Mouse (Mus musculus): ENCODE data around the gene Srcin1.

Srcin1 gene

DNA sequence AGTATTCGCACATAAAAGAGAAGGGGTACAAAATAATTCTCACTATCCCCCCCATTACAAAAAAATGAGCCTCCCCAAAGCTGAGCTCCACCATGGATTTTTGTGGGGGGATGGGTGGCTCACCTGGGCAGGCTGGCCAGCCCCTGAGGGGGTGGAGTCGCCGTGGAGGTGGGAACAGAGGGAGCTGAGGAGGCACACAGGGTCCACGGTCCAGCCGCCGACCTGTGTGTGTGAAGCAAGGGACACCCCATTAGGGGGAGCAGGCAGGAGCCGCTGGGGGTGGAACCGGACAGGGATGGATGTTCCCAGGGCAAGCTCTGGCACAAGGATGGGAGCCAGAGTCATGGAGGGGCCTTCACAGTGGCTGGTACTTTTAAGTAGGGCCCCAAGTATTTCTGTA is 27.2 kb downstream of the Srcin1 start:
- DNase-seq, result no peak

DNA sequence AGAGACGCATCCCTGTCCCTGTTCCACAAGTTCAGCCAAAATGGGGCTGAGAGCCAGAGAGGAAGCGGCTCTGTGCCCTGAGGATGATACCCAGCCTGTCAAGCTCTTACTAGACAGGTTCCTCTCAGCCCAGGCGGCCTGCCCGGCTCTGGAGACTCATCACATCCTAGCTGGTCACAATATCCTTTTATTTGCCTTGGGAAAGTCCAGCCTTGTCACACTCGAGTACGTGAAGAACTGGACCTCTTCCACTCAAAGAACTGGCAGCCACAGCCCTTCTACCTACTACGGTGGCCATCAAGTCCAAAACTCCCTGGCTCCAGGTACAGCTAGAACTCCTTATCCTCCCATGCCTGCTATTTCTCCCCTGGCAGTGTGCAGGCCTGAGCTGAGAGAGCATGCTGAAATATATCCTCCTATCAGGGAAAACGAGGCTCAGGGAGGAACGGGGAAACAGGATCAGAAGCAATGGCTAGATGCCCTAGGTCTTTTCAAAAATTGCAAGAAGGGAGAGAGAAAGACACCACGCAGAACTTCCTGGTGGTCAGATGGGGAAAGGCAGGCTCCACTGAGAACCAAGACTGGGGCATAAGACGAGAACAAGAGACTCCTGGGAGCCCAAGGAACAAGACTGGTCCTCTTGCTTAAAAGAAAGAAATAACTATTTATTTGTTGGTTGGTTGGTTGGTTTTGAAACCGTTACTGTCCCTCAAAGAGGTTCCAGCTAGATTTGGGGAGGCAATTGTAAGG is 27.9 kb downstream of the Srcin1 start:
- peak; percentile 70 to 71 for DNase-seq

DNA sequence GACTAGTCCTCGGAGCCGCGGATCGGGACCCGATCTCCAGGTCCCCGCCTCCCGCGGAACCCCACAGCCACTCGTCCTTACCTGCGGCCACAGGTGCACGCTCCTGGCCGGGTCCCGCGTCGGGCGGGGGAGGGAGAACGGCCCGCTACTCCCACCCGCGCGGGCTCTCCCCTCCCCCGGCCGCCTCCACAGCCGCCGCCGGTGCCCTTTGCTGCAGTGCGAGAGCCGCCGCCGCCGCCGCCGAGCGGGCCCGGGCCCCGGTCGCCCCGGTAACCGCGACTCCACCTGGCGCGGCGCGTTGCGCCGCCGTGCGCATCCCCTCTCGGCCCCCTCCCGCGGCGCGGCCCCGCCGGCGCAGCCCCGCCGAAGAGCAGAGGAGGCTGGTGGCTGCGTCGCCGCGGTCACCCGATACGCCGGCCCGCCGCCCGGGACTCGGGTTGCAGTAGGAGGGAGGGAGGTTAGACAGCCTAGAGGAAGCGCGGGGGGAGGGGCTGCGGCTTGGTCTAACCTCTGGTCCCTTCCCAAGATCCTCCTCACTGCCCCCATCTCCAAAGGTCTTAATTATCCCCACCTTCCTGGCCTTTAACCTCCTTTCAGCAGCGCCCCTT is 29.1 kb downstream of the Srcin1 start:
- peak; percentile 76 to 80 for DNase-seq

DNA sequence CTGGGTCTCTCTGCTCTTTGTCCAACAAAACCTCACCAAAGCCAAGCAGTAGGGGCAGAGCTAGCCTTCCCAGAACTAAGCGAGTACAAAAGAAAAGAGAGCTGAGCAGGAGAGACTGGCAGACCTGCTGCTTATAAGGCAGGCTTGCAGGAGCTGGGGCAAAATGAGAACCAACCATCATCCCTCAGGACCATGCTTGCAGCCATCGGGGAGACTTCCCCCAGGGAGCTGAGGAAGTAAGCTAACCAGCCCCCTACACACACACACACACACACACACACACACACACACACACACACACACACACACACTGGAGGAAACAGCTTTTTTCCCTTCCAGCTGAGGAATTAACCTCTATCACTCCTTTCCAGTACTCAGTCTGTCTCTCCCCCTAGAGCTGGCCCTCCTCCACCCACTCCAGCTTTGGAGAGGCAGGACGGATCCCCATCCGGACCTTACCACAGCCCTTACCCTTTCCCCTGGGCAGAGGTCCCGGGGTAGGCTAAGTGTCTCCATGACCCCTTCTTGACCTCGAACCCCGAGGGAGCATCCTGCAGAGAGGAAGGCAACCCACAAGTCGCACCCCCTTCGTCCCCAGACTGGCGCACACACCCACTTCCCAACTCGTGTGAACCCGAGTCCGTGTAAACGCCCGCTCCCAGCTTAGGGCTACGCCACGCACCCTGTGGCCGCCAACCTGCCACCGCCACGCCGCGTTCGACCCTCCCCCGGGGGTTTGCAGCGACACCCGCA is 30.0 kb downstream of the Srcin1 start:
- DNase-seq, result peak in 1 of 2 experiments; percentile 61

DNA sequence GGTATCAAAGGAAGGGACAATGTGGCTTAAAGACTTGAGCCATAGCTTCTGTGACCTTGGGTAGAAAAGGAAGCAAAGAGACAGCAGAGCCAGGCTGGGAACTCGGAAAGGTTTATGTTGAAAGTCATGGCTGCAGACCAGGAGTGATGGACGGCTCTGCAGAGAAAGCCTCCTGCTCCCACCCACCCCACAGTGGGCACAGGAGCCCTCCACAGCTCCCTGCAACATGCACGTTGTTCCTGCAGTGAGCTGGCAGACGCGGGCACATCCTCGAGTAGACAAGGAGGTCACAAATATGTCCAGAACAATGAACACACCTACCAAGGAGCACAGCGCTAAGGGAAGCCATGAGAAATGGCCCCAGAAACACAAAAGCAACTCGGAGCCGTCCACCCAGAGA is 32.1 kb downstream of the Srcin1 start:
- no peak for DNase-seq

DNA sequence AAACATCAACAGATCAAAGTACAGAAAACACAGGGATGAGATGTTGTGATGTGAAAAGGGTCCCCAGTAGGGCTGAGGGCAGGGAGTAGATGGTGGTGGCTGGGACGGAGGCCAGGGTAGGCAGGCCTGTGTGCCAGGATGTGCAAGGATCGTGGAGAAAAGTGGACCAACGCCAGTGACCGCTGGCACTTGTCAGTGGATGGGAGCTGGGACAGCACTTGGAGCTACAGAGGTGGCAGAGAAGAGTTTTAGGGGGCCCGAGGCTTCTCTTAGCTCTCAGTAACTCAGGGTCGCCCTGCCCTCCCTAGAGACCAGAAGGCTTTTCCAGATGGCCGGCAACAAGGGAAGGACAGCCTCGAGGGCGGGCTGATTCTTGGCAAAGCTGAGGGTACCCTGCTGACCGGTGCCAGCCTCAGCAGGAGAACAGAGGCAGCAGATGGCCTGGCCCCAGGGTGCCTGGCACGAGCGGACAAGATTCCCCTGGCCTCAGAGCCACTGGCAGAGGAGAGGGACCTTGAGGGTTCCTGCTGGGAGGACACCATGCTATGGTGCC is 32.7 kb downstream of the Srcin1 start:
- peak; percentile 95 to 99 for DNase-seq

DNA sequence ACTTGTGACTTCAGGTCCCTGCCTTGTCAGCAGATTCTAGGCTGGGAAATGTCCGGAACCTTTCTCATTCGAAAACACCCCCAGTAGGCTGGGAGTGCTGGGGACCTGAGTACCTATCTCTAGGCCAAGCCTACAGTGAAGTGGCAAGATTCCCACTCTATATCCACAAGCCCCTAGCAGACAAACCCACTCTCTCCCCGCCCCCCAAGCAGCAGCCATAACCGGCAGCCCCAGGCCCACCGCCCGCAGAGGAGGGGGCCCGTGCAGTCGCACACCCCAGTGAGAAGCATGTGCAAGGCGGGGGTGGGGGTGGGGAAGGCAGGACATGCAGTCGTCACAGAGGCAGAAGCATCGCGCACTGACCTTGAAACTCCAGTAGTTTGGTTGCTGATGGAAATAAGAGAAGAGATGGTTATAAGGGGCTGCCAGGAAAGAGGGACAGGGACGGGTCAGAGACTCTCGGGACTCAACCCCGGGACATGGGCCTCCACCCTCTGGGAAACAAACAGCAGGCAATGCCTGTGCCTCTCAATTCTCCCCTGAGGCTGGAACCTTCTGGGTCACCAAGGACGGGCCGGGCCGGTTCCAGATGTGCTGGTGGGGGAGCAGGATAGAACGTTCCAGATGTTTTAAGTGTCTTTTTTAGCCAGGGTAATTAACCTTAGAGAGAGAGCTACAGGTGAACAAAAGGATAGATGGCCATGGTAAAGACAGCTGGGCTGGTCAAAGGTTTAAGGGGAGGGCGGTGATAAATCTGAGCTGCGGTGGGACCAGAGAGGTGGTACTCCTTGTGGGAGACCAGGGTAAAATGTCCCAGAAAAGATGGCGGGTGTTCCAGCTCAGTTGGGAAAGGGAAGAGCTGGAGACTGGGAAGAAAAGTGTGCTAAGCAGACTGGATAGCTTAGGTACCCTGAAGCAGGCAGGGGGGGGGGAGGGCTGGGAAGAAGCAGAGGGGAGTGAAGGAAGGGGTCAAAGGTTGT is 33.5 kb downstream of the Srcin1 start:
- peak in 1 of 2 experiments; percentile 50 for DNase-seq

DNA sequence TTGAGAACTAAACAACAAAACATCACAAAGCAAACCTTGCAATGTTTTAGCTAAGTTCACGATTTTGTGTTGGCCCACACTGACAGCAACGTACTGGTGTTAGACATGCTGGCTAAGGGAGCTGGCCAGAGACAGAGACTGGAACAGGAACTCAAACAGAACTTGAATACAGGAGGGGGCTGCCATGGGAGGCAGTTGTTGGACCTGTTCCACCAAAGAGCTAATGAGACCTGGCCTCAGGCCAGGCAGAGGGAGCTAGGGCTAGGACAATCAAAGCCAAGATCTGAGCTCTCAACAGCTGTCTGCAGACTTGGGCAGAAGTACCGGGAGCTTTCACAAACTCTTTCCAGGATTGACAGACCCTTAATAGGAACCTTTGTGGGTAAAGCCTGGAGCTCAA is 35.4 kb downstream of the Srcin1 start:
- DNase-seq, result peak in 1 of 2 experiments; percentile 53

DNA sequence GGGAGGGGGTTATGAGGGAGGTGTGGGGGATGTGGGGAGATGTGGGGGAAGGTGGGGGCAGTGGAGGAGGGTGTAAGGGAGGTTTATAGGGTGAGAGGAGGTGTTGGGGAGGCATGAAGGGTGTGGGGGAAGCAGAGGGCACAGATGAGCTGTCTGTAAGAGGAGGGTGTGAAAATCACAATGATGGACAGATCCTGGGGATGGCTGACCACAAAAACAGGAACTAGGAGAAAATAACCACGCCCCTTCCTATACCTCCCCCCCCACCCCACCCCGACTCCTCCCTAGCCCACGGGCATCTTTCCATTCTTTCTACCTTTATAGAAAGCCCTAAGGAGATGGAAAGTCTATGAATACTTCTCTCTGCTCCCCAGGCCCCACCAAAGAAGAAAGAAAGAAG is 35.9 kb downstream of the Srcin1 start:
- DNase-seq, result no peak

DNA sequence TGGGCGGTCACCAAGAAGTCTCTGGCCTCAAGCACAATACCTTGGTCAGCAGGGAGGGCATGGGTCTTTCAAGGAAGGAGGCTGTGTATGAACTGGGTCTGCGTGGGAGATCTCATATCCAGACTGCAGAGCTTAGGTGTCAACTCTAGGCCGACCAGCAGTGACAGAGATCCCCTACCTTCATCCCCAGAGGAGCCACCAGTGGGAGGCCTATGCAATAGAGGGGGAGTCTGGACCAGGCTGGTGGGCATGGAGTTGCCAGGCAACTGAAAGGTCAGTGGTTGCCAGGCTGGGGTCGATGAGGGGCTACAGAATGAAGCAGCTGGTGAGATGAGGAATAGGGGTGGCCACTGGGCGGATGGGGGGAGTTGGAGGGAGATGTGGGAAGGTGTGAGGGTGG is 36.4 kb downstream of the Srcin1 start:
- DNase-seq, result no peak

DNA sequence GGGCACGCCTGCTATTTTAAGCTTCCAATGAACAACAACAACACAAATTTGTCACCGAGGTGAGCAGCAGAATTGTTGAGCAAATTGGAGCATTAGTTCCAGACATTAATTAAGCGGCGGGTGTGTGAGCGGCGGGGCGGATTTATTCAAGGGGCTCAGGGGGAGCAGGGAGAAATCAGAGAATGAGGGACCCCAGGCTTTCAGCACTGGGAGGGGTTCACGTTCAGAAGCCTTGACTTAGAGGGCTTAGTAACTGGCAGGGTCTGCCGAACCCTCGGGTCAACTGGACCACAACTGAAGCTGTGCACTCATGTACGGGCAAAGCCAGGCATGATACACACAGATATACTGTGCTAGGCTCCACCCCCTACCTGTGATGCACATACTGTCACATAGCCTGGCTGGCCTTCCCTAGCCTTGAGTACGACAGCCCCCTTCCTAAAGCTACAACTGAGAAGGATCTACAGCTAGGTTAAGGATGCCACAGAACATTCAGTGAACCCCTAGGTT is 38.4 kb downstream of the Srcin1 start:
- peak; percentile 54 to 55 for DNase-seq

DNA sequence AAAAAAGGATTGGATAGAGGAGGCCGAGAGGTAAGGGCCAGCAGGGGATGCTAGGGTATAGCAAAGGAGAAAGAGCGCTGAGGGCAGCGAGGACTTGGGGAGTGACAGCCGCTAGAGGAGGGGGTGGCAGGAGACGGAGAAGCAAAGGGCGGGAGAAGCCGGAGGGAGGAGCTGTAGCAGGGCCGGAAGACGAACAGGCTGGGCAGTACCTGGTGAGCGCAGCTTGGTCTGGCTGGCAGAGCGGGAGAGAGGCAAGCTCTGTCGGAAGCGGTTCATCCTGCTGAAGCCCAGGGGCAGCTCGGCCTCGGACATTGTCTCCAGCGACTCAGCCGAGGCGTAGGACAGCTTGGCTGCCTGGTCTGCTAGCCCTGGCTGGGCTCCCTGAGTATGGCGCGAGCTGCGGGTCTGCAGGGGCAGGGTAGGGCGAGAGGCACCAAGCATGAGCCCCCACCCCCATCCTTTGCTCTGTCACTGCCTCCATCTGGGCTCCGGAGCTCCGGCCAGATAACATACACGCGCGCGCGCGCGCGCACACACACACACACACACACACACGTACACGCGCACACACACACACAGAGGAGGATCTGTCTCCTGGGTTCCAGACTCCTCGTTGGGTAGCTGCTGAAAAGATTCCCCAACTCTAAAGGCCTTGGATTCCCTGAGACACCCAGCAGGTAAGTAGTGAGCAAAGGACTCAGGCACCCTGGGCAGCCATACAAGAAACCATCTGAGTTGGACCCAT is 39.0 kb downstream of the Srcin1 start:
- DNase-seq, result peak; percentile 89 to 95

DNA sequence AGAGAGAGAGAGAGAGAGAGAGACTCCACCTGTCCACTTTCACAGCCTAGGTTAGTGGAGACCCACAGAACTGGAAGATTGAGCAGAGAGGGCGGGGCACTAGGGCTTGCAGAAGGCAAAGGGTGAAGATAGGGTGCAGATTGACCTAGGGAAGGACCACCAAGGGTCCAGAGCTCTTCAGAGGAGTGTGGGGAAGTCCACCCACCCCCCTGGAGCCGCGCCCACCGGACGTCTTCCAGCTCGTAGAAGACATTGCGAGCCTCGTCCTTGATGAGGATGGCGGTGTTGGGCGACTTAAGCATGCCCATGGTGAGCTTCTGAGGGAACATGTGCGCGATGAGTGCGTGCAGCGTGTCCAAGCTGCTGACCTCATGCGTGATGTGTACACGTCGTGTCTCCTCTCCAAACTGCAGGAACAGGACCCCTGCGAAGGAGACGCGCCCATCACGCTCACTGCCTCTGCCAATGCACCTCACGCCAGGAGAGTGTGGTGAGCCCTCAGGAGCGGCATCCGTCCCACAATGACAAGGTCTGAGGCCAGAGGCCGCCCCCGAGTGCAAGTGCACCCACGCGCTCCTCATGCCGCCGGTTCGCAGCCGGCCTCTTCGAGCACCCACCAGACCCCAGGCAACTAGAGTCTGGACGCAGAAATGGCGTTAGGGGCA is 39.8 kb downstream of the Srcin1 start:
- peak; percentile 52 to 67 for DNase-seq

DNA sequence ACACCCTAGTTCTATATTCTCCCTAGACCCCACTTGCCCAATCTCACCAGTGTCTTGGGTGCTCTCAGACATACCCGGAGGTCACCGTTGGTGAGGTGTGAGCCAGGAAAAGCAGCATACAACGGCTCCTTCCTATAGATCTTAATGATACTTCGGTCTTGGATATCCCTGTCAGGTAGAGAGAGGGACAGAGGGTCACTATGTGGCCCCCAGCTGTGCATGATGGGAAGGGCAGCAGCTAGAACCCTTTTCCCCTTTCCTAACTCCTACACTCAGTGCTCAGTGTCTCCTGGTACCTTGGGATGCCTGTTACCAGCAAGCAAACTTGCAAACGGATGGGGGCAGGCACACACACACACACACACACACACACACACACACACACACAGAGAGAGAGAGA is 40.3 kb downstream of the Srcin1 start:
- DNase-seq, result no peak

DNA sequence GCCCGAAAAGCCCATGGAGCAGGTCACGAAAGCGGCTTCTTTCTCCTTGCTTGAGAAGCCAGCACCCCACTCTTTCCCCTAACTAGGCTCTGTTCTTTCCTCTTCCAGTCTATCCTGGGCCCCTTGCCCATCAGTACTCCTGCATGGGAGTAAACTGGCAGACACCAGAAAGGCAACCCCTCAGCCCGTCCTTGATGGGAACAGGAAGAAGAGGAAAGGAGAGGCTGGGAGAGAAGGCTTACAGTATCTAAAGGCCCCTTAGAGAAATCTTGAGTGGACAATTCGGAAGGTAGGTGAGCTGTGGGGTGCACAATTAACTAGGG is 40.7 kb downstream of the Srcin1 start:
- peak in 1 of 2 experiments; percentile 69 for DNase-seq

DNA sequence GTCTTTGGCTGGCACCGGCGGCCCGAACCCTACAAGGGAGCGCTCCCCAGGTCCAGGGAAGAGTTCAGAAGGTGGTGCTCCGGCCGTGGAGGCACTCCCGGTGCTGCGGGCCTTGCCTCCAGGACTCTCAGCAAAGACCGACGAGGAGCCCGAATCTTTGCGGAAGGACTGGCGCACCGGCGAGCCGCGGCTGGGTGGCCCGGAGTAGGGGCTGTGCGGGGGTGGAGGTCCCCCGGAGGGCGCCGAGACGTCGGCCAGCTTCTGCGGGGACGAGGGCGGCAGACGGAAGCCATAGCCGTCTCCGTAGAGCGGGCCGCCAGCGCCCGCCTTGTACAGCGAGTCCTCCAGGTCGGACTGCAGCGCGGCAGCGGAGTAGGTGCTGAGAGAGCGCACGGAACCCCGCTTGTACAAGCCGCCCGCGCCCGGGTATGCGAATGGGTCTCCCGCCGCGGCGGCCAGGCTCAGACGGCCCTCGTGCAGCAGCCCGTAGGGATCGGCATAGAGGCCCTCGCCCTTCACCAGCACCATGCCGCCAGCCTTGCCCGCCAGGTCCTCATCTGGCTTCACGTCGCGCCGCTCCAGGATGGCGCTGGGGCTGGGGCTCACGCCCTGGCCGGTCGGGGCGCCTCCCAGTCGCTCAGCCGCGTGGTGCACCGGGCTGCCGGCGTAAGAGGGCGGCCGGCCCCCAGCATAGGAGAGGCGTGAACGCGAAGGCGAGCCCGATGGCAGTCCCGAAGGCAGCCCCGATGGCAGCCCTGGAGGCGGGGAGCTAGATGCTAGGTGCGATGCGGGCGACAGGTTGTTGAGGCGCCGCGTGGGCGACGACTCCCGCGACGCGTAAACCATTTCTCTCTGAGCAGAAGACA is 41.3 kb downstream of the Srcin1 start:
- DNase-seq, result peak in 1 of 2 experiments; percentile 70

DNA sequence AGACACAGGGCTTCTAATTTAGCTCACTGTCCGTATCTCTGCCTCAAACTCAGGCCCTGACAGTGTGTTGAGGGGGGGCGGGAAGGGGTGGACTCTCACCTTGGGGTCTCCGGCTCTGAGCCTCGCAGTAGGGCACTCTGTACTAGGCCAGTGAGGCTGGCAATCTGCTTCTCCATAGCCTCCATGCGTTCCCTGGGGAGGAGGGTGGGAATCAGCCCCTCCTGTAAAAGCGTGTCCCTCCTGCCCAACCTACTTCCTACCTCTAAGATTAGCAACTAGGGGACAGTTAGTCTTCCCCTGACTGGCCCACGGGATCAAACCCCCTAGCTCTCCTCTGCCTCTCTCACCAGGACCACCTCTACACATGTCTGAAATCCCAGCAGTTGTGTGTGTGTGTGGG is 42.3 kb downstream of the Srcin1 start:
- DNase-seq, result no peak

DNA sequence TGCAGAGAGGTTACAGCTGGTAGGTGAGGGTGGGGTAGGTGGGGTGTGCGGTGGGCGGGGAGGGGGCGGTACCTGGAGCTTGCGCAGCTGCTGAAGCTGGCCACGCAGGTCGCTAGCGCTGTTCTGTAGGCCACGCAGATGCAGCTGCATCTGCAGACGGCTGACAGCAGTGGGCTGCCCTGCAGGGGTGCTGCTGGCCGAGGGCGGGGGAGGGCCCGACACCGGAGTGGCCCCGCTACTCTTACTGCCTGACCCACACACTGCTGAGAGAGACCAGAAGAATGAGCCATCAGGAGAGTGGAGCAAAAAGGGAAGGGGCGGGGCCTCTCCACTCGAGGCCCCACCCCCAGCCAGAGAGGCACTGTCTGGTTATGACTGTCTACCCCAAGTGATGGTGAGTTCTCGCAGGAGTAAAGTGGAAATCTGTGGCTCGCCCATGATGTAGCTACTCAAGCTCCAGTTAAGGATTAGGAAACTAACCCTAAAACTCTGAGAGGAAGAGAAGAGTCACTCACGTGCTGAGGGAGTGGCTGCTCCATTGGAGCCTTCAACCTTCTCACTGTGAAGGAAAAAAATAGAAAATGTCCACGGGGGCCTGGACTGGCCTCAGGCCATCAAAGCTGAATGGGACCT is 42.9 kb downstream of the Srcin1 start:
- peak; percentile 61 to 68 for DNase-seq

DNA sequence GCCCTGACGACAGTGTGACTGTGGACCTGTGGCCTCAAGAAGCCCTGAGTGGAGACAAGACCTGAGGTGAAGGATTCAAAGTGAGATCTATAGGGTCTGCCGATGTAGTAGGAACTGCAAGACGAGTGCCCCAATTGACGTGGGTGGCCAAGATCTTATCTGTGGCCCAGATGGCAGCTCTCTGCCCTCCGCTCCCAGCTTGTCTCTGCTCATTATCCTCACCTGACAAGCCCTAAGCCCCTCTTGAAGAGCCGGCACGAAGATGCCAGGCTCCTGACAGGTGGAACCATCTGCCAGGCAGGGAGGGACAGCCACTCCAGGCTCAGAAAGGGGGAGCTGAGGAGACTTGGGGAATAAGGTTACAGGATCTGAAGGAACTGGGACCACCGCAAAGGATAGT is 43.6 kb downstream of the Srcin1 start:
- peak; percentile 58 to 59 for DNase-seq
